Mouse (Mus musculus): Measurements from ENCODE around the gene Adcy2.
A peak's percentile ranks its signal among the peaks of the same experiment; 100 is the strongest.

The Adcy2 gene

DNA sequence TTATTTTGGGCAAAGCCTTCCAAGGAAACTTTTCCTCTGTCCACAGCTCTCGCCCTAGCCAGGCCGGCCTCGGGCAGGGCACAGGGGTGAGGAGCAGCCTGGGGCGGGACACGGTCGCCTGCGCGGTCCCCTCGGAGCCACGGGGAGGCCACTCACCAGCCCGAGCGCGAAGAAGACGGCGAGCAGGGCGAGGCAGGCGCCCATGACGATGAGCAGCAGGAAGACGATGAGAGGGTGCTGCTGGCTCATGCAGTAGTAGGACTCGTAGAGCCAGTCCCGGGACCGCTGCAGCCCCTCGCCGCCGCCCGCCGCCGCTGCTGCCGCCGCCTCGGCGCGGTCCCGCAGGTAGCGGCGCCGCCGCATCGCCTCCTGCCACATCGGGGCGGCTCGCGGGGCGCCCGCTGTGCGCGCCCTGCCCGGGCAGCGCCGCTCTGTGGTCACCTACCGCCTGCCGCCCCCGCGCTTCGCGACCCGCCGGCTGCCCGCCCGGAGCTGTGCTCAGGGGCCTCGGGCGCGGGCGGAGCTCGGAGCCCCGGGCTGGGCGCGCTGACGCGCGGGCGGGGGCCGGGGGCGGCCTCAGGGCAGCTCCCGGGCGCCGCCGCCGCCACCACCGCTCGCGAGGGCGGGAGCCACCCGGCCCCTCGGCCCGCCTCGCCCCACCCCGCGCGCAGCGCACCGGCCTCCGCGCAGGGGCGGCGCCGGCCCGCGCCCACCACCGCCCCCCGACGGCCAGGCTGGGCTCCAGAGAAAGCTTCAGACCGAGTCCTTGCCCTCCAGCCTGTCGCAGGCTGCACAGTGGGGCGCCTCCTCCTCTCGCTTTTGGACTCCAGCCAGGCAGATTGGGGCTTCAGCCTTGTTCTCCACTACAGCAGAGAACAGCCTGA, at the start of gene Adcy2:
Gene Adcy2 (minus strand): TSS at position 624 of the 884 bp plus-strand sequence.
- ATAC-seq (ENCODE audit: low TSS enrichment) = peak; percentile 45

DNA sequence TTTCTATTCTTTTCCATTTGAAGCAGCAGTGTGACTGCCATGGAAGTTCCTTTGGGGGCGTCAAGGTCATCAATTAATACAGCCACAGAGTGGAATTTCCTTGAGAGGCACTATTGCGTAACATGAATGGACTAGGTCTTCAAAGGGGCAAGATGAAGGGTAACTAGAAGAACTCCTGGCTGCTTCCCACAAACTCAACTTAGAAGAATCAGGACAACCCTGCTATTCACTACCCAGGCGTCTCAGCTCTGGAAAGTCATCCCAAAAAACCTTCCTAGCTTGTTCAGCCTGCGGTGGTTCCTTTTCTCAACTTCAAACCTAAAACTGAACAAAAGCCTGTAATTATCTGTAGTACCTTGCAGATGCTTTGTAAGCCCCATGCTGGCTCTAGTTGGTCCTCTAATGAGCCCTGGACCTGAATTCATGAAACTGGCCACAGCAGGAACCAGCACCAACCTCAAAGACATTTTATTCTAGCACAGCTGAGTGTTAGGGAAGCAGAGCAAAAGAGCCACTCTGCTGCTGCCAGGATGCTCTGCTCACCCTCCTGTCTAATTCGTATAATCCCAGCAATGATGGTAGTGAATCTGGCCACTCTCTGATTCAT, 37.8 kb upstream of the Adcy2 start:
- ATAC-seq (ENCODE audit: low TSS enrichment) = peak; percentile 76

DNA sequence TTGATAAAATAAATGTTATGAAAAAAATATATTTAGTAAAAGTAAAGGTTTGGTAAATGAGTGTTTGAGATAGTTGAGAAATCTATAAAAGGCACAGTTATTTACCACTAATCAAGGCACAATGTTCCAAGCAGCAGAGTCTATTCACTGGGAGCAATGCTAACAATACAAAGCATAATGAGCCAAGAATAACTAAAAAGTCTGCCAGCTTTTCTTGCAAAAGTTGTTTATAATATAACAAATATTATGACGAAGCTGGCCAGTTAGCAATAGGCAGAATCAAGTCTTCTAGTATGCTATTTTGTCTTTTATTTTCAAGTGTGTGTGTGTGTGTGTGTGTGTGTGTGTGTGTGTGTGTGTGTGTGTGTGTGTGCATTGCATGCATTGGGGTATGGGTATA, 35.3 kb upstream of the Adcy2 start:
- ATAC-seq (ENCODE audit: low TSS enrichment) = no peak

DNA sequence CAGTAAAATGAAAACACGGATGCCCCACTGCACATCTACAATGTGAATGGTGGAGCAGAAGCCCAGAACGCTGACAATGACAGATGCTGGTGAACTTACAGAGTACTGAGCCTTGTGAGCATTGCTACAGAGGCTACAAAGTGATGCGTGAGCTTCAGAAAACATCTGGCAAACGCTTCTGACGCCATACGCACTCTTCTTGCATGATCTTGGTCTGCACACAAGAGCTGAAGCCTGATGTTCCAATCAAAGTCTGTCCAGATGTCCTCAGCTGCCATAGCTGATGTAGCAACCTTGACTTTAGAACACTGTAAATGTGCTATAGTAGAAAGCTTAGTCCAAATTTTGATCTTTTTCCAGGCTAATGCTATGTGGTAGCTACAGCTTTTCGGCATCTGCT, 34.2 kb upstream of the Adcy2 start:
- ATAC-seq (ENCODE audit: low TSS enrichment) = no peak

DNA sequence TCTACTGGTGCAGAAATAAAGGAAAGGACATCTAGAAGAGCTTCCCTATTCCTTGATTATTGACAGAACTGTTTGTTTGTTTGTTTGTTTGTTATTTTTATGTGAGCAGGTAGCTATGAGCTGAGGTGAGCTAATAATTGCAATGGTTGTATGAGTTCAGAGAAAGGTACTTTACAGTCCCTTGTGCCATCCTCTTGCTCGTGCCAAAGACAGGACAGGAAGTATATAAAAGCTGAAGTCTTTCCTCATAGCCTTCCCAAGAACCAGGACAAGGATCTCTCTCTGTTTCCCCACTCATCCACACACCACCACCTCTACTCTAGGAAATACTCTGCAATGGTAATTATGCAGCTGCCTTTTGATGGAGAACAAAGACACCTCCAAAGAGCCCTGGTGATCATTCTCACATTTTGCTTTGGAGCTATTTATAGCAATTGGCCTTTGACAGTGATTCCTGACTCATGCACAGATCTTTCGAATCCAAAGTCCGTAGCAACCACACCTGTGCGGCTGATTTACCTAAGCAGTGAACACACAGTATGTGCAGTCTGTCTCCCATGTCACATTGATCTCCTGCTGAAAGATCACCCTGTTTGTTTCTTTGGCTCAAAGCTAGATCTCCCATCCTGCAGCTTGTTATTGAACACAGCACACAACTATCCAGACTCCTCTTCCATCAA, 29.9 kb upstream of the Adcy2 start:
- no peak for ATAC-seq (ENCODE audit: low TSS enrichment)

DNA sequence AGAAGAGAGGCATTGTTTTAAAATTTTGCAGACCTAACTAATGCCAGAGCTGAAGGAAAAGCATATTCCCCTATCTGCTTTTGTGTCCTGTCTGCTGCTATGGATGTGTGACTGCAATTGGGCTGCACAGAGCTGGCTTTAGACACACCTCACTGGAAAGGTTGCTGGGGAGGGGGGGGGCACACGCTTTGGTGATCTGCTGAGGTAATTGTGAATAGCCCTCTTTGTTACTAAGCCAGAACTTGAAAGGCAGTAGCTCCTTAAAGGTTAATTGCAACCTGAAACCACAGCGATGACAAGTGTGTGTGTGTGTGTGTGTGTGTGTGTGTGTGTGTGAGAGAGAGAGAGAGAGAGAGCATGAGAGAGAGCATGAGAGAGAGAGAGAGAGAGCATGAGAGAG, 25.6 kb upstream of the Adcy2 start:
- no peak for ATAC-seq (ENCODE audit: low TSS enrichment)

DNA sequence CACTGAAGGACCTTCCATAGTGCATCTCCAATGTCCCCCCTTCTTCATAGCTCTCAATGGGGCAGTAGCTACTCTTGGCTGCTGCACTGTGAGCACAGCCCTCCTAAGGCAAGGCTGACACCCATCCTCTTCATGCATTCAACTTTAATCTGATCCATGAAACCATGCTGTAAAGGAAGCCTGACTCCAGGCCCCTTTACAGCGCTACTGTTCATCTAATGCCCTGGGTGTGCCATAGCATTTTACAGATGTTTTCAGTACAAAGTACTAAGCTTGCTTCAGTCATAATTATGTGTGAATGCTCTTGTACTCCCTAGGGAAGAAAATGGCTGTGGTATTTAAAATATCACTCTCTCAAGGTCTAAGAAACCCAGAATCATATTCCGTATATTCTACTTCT, 23.9 kb upstream of the Adcy2 start:
- no peak for ATAC-seq (ENCODE audit: low TSS enrichment)

DNA sequence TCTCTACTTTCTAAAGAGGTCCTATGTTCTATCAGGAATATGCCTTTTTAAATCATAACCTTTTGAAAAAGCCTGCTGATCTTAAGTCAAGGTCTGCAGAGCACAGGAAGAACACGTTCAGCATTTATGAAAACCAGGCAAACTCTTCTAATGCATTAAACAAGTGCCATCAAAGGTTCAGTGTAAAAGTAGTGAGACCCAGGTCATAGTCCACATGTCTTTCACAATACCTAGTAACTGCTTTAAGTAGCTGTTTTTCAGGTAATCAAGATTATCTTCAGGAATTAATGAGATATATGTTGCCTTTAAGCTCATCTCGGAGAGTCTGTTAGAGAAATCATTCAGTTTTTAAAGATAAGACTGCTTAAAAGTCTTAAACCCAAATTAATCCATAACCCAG, 21.2 kb upstream of the Adcy2 start:
- no peak for ATAC-seq (ENCODE audit: low TSS enrichment)

DNA sequence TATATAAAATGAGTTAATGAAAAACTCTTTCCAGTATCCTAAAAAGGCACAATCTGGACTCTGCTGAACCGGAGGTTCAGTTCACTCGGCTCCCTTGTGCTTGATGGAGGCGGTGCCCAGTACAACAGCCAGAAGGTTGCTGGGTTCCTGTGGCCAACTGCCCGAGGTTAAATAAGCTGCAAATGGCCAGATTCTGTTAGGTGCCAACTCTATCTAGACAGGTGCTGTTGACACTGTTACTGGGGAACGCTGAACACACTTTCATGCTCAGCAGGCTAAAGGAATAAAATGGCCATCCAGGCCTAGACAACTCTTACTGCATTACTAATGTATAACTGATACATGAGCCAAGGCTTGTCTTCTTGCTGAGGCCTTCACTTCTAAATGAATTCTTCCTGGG, 7.6 kb upstream of the Adcy2 start:
- ATAC-seq (ENCODE audit: low TSS enrichment) = no peak

DNA sequence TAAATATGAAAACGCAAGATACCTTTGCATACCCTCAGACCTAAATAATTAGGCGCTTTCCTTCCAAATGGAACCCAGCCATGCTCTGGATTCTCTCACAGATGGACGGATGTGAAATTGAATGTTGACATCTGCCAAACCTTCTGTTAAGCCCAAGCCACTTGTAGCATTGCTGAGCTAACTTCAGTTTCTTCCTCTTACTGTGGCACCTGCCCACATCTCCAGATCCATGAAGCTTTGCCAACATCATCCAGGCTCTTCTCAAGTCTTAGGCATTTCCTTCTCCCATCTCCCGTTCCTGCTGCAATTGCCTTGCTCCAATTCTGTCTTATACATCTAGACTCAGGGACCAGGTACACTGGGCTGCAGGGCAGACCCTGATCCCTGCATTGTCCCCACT, 6.8 kb upstream of the Adcy2 start:
- ATAC-seq (ENCODE audit: low TSS enrichment) = peak; percentile 75

DNA sequence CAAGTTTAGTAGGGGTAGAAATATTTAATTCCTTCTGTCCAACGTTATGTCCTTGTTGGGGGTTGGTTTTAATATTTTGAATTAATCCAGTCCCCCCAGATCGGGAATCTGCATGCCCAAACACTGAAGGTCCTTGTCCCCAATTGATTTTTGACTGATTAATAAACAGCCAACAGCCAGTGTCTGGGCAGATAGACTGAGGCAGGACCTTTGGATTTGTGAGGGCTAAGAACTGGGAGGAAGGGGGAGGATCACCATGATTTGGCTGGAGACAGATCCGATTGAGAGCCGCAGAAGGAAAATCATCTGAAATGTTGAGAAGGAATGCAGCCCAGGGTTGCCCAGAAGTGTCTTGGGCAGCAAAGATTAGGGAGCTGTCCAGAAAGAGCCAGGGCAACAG, 5.1 kb upstream of the Adcy2 start:
- ATAC-seq (ENCODE audit: low TSS enrichment) = no peak

DNA sequence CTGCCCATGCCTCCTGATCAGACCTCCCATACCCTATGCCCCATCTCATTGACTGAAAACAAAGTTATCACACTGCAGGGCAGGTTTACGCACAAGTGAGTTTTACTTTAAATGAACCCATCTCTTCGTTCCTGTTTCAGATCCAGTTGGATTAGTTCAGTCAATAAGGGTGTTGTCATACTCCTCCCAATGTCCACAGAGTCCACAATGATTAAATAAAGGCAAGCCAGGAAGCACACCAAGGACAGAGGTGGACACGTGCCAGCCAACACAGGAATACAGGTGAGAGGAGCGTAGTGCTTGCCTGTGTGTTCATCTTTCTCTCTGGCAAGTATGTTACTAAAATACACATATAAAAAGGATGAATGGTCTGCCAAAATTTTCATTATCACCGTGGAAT, 3.3 kb upstream of the Adcy2 start:
- no peak for ATAC-seq (ENCODE audit: low TSS enrichment)

DNA sequence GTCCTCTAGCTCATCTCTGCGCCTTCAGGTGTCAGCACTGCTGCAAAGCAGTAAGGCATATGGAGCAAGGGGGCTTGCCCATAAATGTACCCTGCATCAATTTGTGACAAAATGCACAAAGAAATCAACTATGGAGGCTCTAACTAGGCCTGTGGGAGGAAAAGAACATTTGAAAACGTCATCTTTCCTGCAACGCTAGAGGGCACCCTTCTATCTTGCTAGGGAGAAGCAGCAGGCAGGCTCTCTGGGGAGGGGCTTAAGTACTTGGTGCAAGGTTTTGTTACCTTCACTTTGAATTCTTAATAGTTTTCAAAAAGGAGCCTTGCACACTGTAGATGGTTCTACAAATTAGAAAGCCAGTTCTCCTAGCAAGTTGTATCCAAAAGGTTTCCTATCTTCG, 2.8 kb upstream of the Adcy2 start:
- peak; percentile 27; the same call in 1 of the 2 replicates for ATAC-seq (ENCODE audit: low TSS enrichment)

DNA sequence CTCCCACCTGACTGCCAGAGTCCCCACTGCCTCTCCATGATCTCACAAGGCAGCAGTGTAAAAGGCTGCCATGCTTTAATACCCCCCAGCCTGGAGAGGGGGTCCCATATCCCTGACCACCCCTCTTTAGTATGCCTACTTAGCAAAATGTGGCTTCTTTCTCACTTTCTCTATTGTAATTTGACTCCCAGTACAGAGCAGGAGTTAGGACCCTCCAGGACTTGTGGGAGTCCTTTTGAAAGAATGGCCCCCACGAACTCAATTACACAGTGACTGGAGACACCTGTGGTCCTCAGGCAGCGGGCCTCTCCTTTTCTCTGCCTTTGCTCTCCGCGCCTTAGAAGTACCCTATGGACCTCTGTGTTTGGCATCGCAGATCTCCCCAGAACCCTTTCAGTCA, 485 bp upstream of the Adcy2 start:
- no peak for ATAC-seq (ENCODE audit: low TSS enrichment)

DNA sequence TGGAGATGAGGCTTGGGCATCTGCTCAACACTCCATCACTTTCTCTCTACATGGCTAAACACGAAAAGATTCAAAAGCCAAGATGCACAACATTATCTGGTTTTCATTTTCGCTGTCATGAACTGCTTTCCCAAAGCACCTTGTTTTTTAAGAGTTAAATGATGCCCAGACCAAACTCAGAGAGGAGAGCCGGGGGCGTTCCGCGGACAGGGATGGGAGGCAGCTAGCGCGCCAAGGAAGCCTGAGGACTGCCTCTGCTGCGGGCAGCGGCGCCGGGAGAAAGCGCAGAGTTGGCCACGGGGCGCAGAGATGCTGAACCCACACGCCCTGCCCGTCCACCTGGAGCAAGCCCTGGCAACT, 803 bp downstream of the Adcy2 start:
- peak; percentile 42; the same call in 1 of the 2 replicates for ATAC-seq (ENCODE audit: low TSS enrichment)

DNA sequence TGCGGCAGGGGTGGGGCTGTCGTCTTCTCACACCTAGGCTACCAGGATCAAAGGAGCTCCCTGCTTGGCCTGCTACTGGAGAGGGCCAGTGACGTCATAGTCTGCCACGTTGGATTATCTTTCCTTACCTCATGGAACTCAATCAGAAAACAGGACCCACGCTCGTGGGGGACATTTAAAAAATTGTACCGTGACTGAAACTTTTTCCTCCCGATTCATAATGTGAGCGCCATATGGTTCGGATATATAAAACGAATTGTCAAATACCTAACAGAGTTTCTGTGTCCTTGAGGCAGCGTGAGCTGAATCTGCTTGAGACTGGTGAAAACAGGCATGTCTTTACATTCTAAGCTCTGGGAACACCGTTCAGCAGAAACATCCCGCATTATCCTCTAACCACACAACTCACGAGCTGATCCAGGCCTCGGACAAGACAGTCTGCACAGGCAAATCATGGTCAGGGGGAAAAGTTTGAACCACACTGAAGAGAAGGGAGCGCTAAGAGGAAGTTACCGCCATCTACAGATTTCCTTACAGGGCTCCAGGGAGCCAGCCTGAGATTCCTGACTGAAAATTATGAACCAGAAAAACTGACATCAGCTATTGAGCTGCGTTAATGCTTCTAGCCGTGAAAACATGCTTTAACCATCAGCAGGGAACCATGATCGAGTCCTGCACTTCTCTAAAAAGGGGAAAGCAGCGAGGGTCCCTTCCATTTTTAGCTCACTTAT, 1.4 kb downstream of the Adcy2 start:
- ATAC-seq (ENCODE audit: low TSS enrichment) = peak; percentile 13; the same call in 1 of the 2 replicates

DNA sequence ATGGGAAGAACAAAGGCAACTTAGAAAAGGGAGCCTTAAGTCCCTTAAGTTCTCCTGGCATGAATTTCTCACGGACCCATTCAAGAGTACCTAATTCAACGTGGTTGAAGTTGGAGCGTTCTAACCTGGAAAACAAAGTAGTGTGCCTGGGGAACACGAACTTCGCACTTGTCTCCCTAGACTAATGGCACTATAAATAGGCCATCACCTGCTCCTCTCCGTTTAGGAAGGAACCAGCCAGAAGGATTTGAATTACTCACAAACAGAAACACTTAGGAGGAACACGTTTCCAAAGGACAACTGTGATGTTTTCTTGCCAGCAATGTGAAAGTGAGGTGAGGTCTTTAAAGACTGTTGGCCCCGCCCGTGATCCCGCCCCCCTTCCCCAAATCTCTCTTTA, 2.0 kb downstream of the Adcy2 start:
- ATAC-seq (ENCODE audit: low TSS enrichment) = no peak

DNA sequence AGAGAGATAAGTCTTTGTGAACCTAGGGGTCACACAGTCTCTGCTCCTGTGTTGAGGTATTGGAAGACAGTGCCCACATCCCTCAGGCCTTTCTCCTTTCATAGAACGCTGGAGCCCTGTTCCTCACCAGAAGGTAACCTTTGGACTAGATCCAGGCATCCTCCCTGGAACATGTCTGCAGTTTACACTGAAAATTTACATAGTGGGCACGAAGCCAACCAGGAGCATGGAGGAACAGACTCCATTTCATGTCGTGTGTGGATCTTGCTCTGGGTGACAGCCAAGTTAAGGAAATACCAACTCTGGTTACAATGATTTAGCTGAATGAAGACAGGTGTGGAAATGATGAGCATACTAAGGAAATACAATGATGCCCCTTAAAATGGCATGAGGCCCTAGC, 2.7 kb downstream of the Adcy2 start:
- no peak for ATAC-seq (ENCODE audit: low TSS enrichment)

DNA sequence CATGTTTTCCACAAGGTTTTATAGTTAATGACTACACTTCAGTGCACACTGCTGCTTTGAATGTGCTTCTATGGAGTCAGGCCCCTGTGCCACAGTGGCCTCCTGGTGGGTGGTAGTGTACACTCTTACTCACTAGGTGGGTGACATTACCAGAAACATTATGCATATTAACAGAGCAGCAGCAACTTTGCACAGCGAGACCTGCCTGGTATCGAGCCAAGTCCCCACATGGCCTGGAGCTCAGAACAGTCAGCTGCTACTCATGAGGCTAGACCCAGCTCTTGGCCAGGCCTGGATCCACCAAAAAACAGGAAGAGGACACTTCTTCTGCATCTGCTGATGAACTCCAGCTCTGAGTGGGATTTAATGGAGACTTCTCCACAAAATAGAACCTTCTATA, 13.6 kb downstream of the Adcy2 start:
- no peak for ATAC-seq (ENCODE audit: low TSS enrichment)

DNA sequence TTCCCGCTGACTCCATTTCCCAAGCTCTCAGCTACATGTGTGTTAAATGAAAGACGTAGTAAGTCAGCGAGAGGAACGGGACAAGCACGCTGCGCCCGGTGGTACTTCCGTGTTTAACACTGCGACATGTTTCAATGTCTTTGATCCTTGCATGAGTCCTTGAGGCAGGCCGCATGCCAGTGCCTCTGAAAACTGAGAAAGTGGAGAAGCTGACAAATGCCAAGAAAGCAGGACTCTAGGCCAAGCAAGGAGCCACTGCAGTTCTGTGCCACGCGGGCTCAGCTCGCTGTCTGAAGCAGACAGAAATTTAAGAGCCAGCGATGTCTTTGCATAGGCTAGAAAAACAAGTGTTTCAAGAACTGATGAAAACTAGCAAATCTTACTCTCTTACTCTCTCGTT, 15.3 kb downstream of the Adcy2 start:
- ATAC-seq (ENCODE audit: low TSS enrichment) = 0 out of 2 replicates have a peak, but pooled peaks have one; percentile 12

DNA sequence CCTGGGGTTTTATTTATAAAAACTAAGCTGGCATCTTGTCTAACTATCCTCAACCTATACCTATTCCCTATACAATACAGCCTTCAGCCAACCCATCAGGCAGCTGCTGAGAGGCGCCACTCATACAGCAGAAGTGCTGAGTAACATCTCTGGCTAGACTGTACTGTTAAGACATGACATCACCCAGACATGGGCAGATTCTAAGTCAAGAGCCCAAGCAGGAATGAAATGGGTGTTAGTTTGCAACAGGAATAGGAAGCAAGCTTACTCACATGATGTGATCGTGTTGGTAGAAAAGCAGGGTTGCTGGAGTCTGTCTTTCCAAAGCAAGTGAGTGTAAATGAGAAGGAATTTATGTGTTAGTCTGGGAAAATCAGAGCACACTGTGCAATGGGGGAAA, 18.3 kb downstream of the Adcy2 start:
- peak; percentile 85 for ATAC-seq (ENCODE audit: low TSS enrichment)

DNA sequence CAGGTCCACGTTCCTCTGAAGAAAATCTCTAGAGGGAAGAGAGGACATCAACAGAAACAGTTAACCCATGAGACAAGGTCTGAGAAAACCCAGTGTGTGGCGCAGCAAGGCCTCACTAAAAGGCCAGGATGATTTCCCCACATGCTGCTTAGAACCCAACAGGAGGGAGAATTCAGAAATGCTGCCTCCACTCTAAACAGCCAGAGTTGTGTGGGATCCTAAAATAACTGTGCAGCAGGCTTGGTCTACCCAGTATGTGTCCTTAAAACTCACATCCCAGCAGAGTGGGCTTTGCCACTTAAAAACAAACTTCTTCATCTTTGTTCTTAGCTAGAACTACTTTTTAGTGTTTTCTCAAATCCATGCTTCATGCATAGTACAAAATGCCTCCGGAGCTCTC, 26.2 kb downstream of the Adcy2 start:
- peak; percentile 90 for ATAC-seq (ENCODE audit: low TSS enrichment)

Data from frontal cortex, adult (tissue).